Mouse (Mus musculus) stomach, embryonic 16.5 days (tissue): ENCODE results near the gene Gm45716. TPM values are rescaled to one million over a fixed set of nuclear protein-coding genes. Genes with fewer than 3 reads are reported as not detected.

ENCODE experiments used
- ATAC-seq: fragments of 200-750 bp; cut with Nextera tagmentation; 2 replicates; pipeline ENCODE4 v1.8.0; 2017; ENCODE audit warnings: moderate number of reproducible peaks, moderate TSS enrichment; ENCODE audit not compliant: insufficient read depth, low FRiP score
- H3K27ac ChIP-seq: fragments of 300-500 bp; sonication (generic); 2 replicates; pipeline ENCODE4 v1.5.1; 2014; ENCODE audit warnings: low read length
- H3K27me3 ChIP-seq: fragments of 300-500 bp; sonication (generic); 2 replicates; pipeline ENCODE4 v1.6.1; 2014; ENCODE audit warnings: low read length, control low read depth, mixed read lengths; ENCODE audit not compliant: control insufficient read depth, insufficient read depth
- H3K36me3 ChIP-seq: fragments of 300-500 bp; sonication (generic); 2 replicates; pipeline ENCODE4 v1.6.1; 2014; ENCODE audit warnings: low read length; ENCODE audit not compliant: control insufficient read depth, insufficient read depth
- H3K4me1 ChIP-seq: fragments of 300-500 bp; sonication (generic); 2 replicates; pipeline ENCODE4 v1.6.1; 2014; ENCODE audit warnings: low read length, control low read depth, mixed read lengths; ENCODE audit not compliant: control insufficient read depth, insufficient read depth
- H3K4me2 ChIP-seq: fragments of 300-500 bp; sonication (generic); 2 replicates; pipeline ENCODE4 v1.6.1; 2014; ENCODE audit warnings: low read depth, low read length, mixed read lengths
- H3K4me3 ChIP-seq: fragments of 300-500 bp; sonication (generic); replicated peaks from 2 replicates; pipeline ENCODE4 v1.5.1; 2014; ENCODE audit warnings: mild to moderate bottlenecking, low read length
- H3K9ac ChIP-seq: fragments of 300-500 bp; sonication (generic); 2 replicates; pipeline ENCODE4 v1.6.1; 2014; ENCODE audit warnings: low read length
- H3K9me3 ChIP-seq: fragments of 300-500 bp; sonication (generic); replicated peaks from 2 replicates; pipeline ENCODE4 v1.6.1; 2016; ENCODE audit warnings: low read length, control low read depth; ENCODE audit not compliant: control insufficient read depth
- WGBS: fragments of 180-500 bp; shearing (Covaris S2); extraction: QIAGEN DNeasy Blood & Tissue Kit; methylation state at CpG from one replicate; pipeline ENCODE4 v1.1.7; 2014; 5-methylcytosine and 5-hydroxymethylcytosine counted together
- polyA plus RNA-seq: library from polyadenylated mRNA; unstranded; fragments of >200 nt; fragmentation: Nextera tagmentation; extraction: Ambion mirVana; gene quantifications from 2 replicates; pipeline ENCODE4 v1.2.1, GENCODE M21; 2015

The Gm45716 gene
- polyA plus RNA-seq, 1 experiment from 2014 or later = 9.8 TPM

GRCm38 (mm10) chr11:90169200-90170013 lies 18.1 kb upstream of the Gm45716 start:
- H3K27me3 ChIP-seq = no peaks in the 10 kb centered on the region
- WGBS = 54% methylated on average over 20 of the region's 20 CpGs
- H3K9me3 ChIP-seq = no peaks in the 10 kb centered on the region
- H3K36me3 ChIP-seq = no peaks in the 10 kb centered on the region
- no peaks in the 10 kb centered on the region for H3K4me1 ChIP-seq
- H3K9ac ChIP-seq = peak overlapping the region; percentile 6
- H3K4me3 ChIP-seq = peak overlapping the region; percentile 24
- no peak for ATAC-seq
- peak overlapping the region; percentile 47 for H3K4me2 ChIP-seq
- no peak overlapping the region for H3K27ac ChIP-seq

- peak overlapping the region; percentile 47 for H3K4me2 ChIP-seq
- ATAC-seq = peak; percentile 62; the same call in 1 of the 2 replicates
- 1% methylated on average over 7 of the region's 7 CpGs for WGBS
- peak overlapping the region; percentile 6 for H3K9ac ChIP-seq
- no peaks in the 10 kb centered on the region for H3K4me1 ChIP-seq
- H3K4me3 ChIP-seq = peak overlapping the region; percentile 24
- no peak overlapping the region for H3K27ac ChIP-seq
- no peaks in the 10 kb centered on the region for H3K27me3 ChIP-seq
- no peaks in the 10 kb centered on the region for H3K9me3 ChIP-seq
- no peaks in the 10 kb centered on the region for H3K36me3 ChIP-seq
Measured at GRCm38 (mm10) chr11:90170014-90170320, 17.5 kb upstream of the Gm45716 start.

GRCm38 (mm10) chr11:90172331-90172730 lies 15.2 kb upstream of the Gm45716 start:
- 87% methylated on average over 6 of the region's 6 CpGs for WGBS
- Histone ChIP-seq H3K27ac (no peak overlapping the region), H3K9me3 (no peaks in the 10 kb centered on the region), H3K9ac (no peak overlapping the region), H3K4me1 (no peaks in the 10 kb centered on the region), H3K4me3 (no peak overlapping the region), H3K36me3 (no peaks in the 10 kb centered on the region), H3K4me2 (no peak overlapping the region), H3K27me3 (no peaks in the 10 kb centered on the region)
- no peak for ATAC-seq

GRCm38 (mm10) chr11:90175634-90176300 lies 11.7 kb upstream of the Gm45716 start:
- no peak overlapping the region for H3K4me2 ChIP-seq
- no peak for ATAC-seq
- no peaks in the 10 kb centered on the region for H3K9me3 ChIP-seq
- no peak overlapping the region for H3K4me3 ChIP-seq
- no peaks in the 10 kb centered on the region for H3K36me3 ChIP-seq
- no peak overlapping the region for H3K27ac ChIP-seq
- H3K27me3 ChIP-seq = no peaks in the 10 kb centered on the region
- WGBS = 90% methylated on average over 14 of the region's 14 CpGs
- H3K4me1 ChIP-seq = no peaks in the 10 kb centered on the region
- no peak overlapping the region for H3K9ac ChIP-seq

GRCm38 (mm10) chr11:90177389-90177788 lies 10.1 kb upstream of the Gm45716 start:
- no peaks in the 10 kb centered on the region for H3K9me3 ChIP-seq
- 87% methylated on average over 6 of the region's 6 CpGs for WGBS
- no peaks in the 10 kb centered on the region for H3K4me1 ChIP-seq
- no peak overlapping the region for H3K4me2 ChIP-seq
- H3K36me3 ChIP-seq = no peaks in the 10 kb centered on the region
- ATAC-seq = no peak
- no peak overlapping the region for H3K9ac ChIP-seq
- H3K27ac ChIP-seq = no peak overlapping the region
- no peak overlapping the region for H3K4me3 ChIP-seq
- no peaks in the 10 kb centered on the region for H3K27me3 ChIP-seq

- no peak overlapping the region for H3K4me2 ChIP-seq
- ATAC-seq = no peak
- 19% methylated on average over 2 of the region's 2 CpGs for WGBS
Measured at GRCm38 (mm10) chr11:90183361-90183760, 4.1 kb upstream of the Gm45716 start.

GRCm38 (mm10) chr11:90184756-90185155 lies 2.7 kb upstream of the Gm45716 start:
- no peak for ATAC-seq
- WGBS = 61% methylated on average over 4 of the region's 4 CpGs
- H3K4me3 ChIP-seq = no peak overlapping the region

More at GRCm38 (mm10) chr11:90183361-90183760, 4.1 kb upstream of the Gm45716 start:
- H3K27ac ChIP-seq = no peak overlapping the region
- no peaks in the 10 kb centered on the region for H3K27me3 ChIP-seq
- no peaks in the 10 kb centered on the region for H3K4me1 ChIP-seq
- no peaks in the 10 kb centered on the region for H3K36me3 ChIP-seq
- H3K4me3 ChIP-seq = no peak overlapping the region
- no peak overlapping the region for H3K9ac ChIP-seq
- H3K9me3 ChIP-seq = no peaks in the 10 kb centered on the region

GRCm38 (mm10) chr11:90190156-90190555 lies 2.7 kb downstream of the Gm45716 start:
- ATAC-seq = no peak
- H3K4me1 ChIP-seq = no peaks in the 10 kb centered on the region
- no peaks in the 10 kb centered on the region for H3K27me3 ChIP-seq
- no peaks in the 10 kb centered on the region for H3K36me3 ChIP-seq
- H3K4me2 ChIP-seq = no peak overlapping the region
- H3K27ac ChIP-seq = no peak overlapping the region
- H3K9me3 ChIP-seq = no peaks in the 10 kb centered on the region
- H3K9ac ChIP-seq = no peak overlapping the region
- no peak overlapping the region for H3K4me3 ChIP-seq
- WGBS = 91% methylated on average over 3 of the region's 3 CpGs

More at GRCm38 (mm10) chr11:90184756-90185155, 2.7 kb upstream of the Gm45716 start:
- no peak overlapping the region for H3K9ac ChIP-seq
- no peak overlapping the region for H3K4me2 ChIP-seq
- no peaks in the 10 kb centered on the region for H3K36me3 ChIP-seq
- no peaks in the 10 kb centered on the region for H3K27me3 ChIP-seq
- H3K4me1 ChIP-seq = no peaks in the 10 kb centered on the region
- H3K27ac ChIP-seq = no peak overlapping the region
- H3K9me3 ChIP-seq = no peaks in the 10 kb centered on the region

GRCm38 (mm10) chr11:90194946-90195345 lies 7.5 kb downstream of the Gm45716 start:
- no peak for ATAC-seq

More at GRCm38 (mm10) chr11:90194946-90195345, 7.5 kb downstream of the Gm45716 start:
- no peak overlapping the region for H3K27ac ChIP-seq
- 76% methylated on average over 1 of the region's 1 CpGs for WGBS
- H3K9ac ChIP-seq = no peak overlapping the region
- H3K9me3 ChIP-seq = no peaks in the 10 kb centered on the region
- H3K4me1 ChIP-seq = peaks cover 10% of the 10 kb centered on the region; the same call in 1 of the 2 replicates
- H3K36me3 ChIP-seq = no peaks in the 10 kb centered on the region
- H3K27me3 ChIP-seq = no peaks in the 10 kb centered on the region
- H3K4me2 ChIP-seq = no peak overlapping the region
- no peak overlapping the region for H3K4me3 ChIP-seq
